Mouse (Mus musculus): ENCODE results near the gene Ucp3. TPM values are rescaled to one million over a fixed set of nuclear protein-coding genes. Genes with fewer than 3 reads are reported as not detected.

Ucp3 gene
- total RNA-seq (2014; rRNA removed) (0.15 and 0.19 TPM in 2 replicates), polyA plus RNA-seq (2015; fragmentation: Nextera tagmentation; extraction: Ambion mirVana) (not detected in 2 replicates)

DNA sequence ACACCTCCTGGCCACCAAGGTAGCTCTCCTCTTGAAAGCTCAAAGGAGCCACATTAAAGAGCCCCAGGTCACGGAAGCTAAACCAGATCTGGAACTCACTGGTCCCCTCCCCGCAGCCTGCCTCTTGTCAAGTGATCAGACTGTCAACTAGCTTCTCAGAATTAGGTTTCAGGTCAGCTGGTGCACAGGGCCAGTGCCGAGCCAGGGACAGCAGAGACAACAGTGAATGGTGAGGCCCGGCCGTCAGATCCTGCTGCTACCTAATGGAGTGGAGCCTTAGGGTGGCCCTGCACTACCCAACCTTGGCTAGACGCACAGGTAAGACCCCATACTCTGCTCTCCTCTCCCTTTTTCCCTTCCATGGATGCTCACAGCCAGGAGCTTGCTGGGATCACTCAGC, at the start of gene Ucp3:
Ucp3 (plus strand) TSS at position 214 of the 400 bp plus-strand sequence.
- Histone ChIP-seq H3K27ac (ENCODE audit: low read depth, low read length) (no peak within 1 kb of the TSS), H3K4me1 (ENCODE audit: insufficient read depth) (no peaks in the 10 kb centered on the region), H3K9ac (no peak within 1 kb of the TSS), H3K36me3 (ENCODE audit: insufficient read depth) (peaks cover 12% of the 10 kb centered on the region), H3K4me3 (ENCODE audit: low read depth, low read length) (no peak within 1 kb of the TSS), H3K4me2 (ENCODE audit: low read depth) (no peak within 1 kb of the TSS), H3K9me3 (ENCODE audit: low read length) (no peaks in the 10 kb centered on the region), H3K27me3 (ENCODE audit: insufficient read depth, low read length) (no peaks in the 10 kb centered on the region)
- TF ChIP-seq CTCF (IDR thresholded peaks at IDR 0.05; ENCODE audit: low read depth) = no peak
- no peak for DNase-seq
- ATAC-seq = no peak
- 87% methylated on average over 6 of the region's 6 CpGs for WGBS

GRCm38 (mm10) chr7:100425795-100426194, 47.0 kb upstream of the Ucp3 start:
- no peak overlapping the region for H3K27ac ChIP-seq (ENCODE audit: low read depth, low read length)
- H3K27me3 ChIP-seq (ENCODE audit: insufficient read depth, low read length) = no peaks in the 10 kb centered on the region
- H3K4me2 ChIP-seq (ENCODE audit: low read depth) = no peak overlapping the region
- no peaks in the 10 kb centered on the region for H3K9me3 ChIP-seq (ENCODE audit: low read length)
- 63% methylated on average over 3 of the region's 3 CpGs for WGBS
- peaks cover 61% of the 10 kb centered on the region for H3K36me3 ChIP-seq (ENCODE audit: insufficient read depth)
- TF ChIP-seq CTCF (IDR thresholded peaks at IDR 0.05; ENCODE audit: low read depth) = no peak
- no peak for ATAC-seq
- H3K4me3 ChIP-seq (ENCODE audit: low read depth, low read length) = no peak overlapping the region
- H3K9ac ChIP-seq = no peak overlapping the region
- DNase-seq = no peak
- H3K4me1 ChIP-seq (ENCODE audit: insufficient read depth) = no peaks in the 10 kb centered on the region

- Histone ChIP-seq H3K27ac (ENCODE audit: low read depth, low read length) (no peak overlapping the region), H3K36me3 (ENCODE audit: insufficient read depth) (peaks cover 77% of the 10 kb centered on the region), H3K9ac (no peak overlapping the region), H3K4me3 (ENCODE audit: low read depth, low read length) (no peak overlapping the region), H3K9me3 (ENCODE audit: low read length) (no peaks in the 10 kb centered on the region), H3K27me3 (ENCODE audit: insufficient read depth, low read length) (no peaks in the 10 kb centered on the region), H3K4me1 (ENCODE audit: insufficient read depth) (no peaks in the 10 kb centered on the region), H3K4me2 (ENCODE audit: low read depth) (no peak overlapping the region)
- DNase-seq (peak; percentile 61), ATAC-seq (no peak)
- peak; percentile 94 for TF ChIP-seq CTCF (IDR thresholded peaks at IDR 0.05; ENCODE audit: low read depth)
- WGBS = 58% methylated on average over 3 of the region's 3 CpGs
These were observed 43.7 kb upstream of the Ucp3 start for GRCm38 (mm10) chr7:100429102-100429501.

- no peak for TF ChIP-seq CTCF (IDR thresholded peaks at IDR 0.05; ENCODE audit: low read depth)
- no peak overlapping the region for H3K4me3 ChIP-seq (ENCODE audit: low read depth, low read length)
- H3K36me3 ChIP-seq (ENCODE audit: insufficient read depth) = peaks cover 69% of the 10 kb centered on the region
- no peaks in the 10 kb centered on the region for H3K27me3 ChIP-seq (ENCODE audit: insufficient read depth, low read length)
- WGBS = 88% methylated on average over 11 of the region's 11 CpGs
- ATAC-seq = no peak
- no peaks in the 10 kb centered on the region for H3K4me1 ChIP-seq (ENCODE audit: insufficient read depth)
- no peak overlapping the region for H3K27ac ChIP-seq (ENCODE audit: low read depth, low read length)
- DNase-seq = no peak
- no peak overlapping the region for H3K9ac ChIP-seq
- H3K9me3 ChIP-seq (ENCODE audit: low read length) = no peaks in the 10 kb centered on the region
- no peak overlapping the region for H3K4me2 ChIP-seq (ENCODE audit: low read depth)
These were observed 42.9 kb upstream of the Ucp3 start for GRCm38 (mm10) chr7:100429911-100430310.

GRCm38 (mm10) chr7:100431103-100431502, 41.7 kb upstream of the Ucp3 start:
- Histone ChIP-seq H3K27me3 (ENCODE audit: insufficient read depth, low read length) (no peaks in the 10 kb centered on the region), H3K4me1 (ENCODE audit: insufficient read depth) (no peaks in the 10 kb centered on the region), H3K4me2 (ENCODE audit: low read depth) (no peak overlapping the region), H3K4me3 (ENCODE audit: low read depth, low read length) (no peak overlapping the region), H3K27ac (ENCODE audit: low read depth, low read length) (no peak overlapping the region), H3K36me3 (ENCODE audit: insufficient read depth) (peaks cover 66% of the 10 kb centered on the region), H3K9ac (no peak overlapping the region), H3K9me3 (ENCODE audit: low read length) (no peaks in the 10 kb centered on the region)
- ATAC-seq (no peak), DNase-seq (no peak)
- 46% methylated on average over 5 of the region's 5 CpGs for whole genome bisulfite sequencing
- no peak for TF ChIP-seq CTCF (IDR thresholded peaks at IDR 0.05; ENCODE audit: low read depth)

DNA sequence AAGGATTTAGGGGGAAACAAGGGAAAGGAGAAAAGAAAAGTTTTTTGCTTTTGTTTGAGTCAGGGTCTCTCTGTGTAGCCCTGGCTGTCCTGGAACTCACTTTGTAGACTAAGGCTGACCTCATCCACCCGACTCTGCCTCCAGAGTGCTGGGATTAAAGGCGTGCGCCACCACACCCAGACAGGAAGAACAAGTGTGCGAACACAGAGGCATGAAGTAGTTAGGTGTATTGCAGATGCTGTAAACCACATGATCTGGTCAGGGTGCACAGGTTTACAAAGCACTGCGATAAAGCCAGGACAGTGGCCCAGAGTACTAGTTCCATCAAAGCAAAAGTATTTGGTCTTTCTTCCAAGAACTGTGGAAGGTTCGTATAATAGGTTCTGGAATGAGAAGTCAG, 39.5 kb upstream of the Ucp3 start:
- ATAC-seq = no peak
- no peak for DNase-seq
- WGBS = 93% methylated on average over 6 of the region's 6 CpGs
- Histone ChIP-seq H3K4me3 (ENCODE audit: low read depth, low read length) (no peak overlapping the region), H3K4me1 (ENCODE audit: insufficient read depth) (no peaks in the 10 kb centered on the region), H3K36me3 (ENCODE audit: insufficient read depth) (peaks cover 67% of the 10 kb centered on the region), H3K27me3 (ENCODE audit: insufficient read depth, low read length) (no peaks in the 10 kb centered on the region), H3K4me2 (ENCODE audit: low read depth) (no peak overlapping the region), H3K9me3 (ENCODE audit: low read length) (no peaks in the 10 kb centered on the region), H3K27ac (ENCODE audit: low read depth, low read length) (no peak overlapping the region), H3K9ac (no peak overlapping the region)
- TF ChIP-seq CTCF (IDR thresholded peaks at IDR 0.05; ENCODE audit: low read depth) = no peak

DNA sequence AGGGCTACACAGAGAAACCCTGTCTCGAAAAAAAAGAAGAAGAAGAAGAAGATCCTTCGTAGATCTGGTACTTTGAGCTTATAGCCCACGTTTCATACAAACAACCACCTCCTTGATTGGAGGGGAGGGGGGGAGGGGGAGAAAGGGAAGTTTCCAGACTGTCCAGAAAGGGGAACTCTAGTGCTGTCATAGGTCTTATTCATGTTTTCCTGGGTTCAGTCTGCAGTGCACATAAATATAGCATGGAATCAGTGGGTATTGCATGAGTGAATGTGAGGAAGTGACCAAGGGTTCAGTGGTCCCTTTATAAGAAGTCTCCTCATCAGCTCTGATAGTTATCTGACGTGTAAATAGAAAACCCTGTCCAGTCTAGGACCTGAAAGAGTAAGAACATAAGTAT, 29.1 kb upstream of the Ucp3 start:
- TF ChIP-seq CTCF (IDR thresholded peaks at IDR 0.05; ENCODE audit: low read depth) = no peak
- no peaks in the 10 kb centered on the region for H3K4me1 ChIP-seq (ENCODE audit: insufficient read depth)

More for the DNA sequence above, 29.1 kb upstream of the Ucp3 start:
- Histone ChIP-seq H3K36me3 (ENCODE audit: insufficient read depth) (peaks cover 63% of the 10 kb centered on the region), H3K4me3 (ENCODE audit: low read depth, low read length) (no peak overlapping the region), H3K27ac (ENCODE audit: low read depth, low read length) (no peak overlapping the region), H3K27me3 (ENCODE audit: insufficient read depth, low read length) (no peaks in the 10 kb centered on the region), H3K9me3 (ENCODE audit: low read length) (no peaks in the 10 kb centered on the region), H3K4me2 (ENCODE audit: low read depth) (no peak overlapping the region), H3K9ac (no peak overlapping the region)
- no peak for DNase-seq
- WGBS = 88% methylated on average over 4 of the region's 4 CpGs
- ATAC-seq = no peak
